Mouse (Mus musculus) MEL (cell line): Measurements from ENCODE around the gene Kif5c.

Source experiments
- CTCF ChIP-seq, 3 experiments: IDR thresholded peaks in 2 of 3; conservative IDR thresholded peaks in 1 of 3; 2 replicates each; pipeline ENCODE4 v1.5.1; 2011 to 2012; ENCODE audit warnings: low read length in 3 of 3, low read depth in 2 of 3, mild to moderate bottlenecking in 2 of 3, improper control_type of control experiment in 1 of 3, inconsistent platforms in 1 of 3, mixed read lengths in 1 of 3, moderate library complexity in 1 of 3; ENCODE audit not compliant: control insufficient read depth in 1 of 3, insufficient read depth in 1 of 3, poor library complexity in 1 of 3, severe bottlenecking in 1 of 3
- EP300 ChIP-seq, 2 experiments: IDR thresholded peaks; 2 replicates each; pipeline ENCODE4 v1.6.1; 2011; ENCODE audit warnings: improper control_type of control experiment in 2 of 2, low read length in 2 of 2, low read depth in 1 of 2, mild to moderate bottlenecking in 1 of 2
- GATA1 ChIP-seq: IDR thresholded peaks from 2 replicates; pipeline ENCODE4 v1.6.1; 2011; ENCODE audit warnings: low read depth, low read length, improper control_type of control experiment
- KAT2A ChIP-seq: conservative IDR thresholded peaks from 2 replicates; pipeline ENCODE4 v1.6.1; 2012; ENCODE audit warnings: low read depth, low read length, improper control_type of control experiment, inconsistent platforms
- MXI1 ChIP-seq: IDR thresholded peaks from 2 replicates; pipeline ENCODE4 v1.6.1; 2011; ENCODE audit warnings: mild to moderate bottlenecking, low read depth, low read length, improper control_type of control experiment
- NELFE ChIP-seq: IDR thresholded peaks from 2 replicates; pipeline ENCODE4 v1.6.1; 2011; ENCODE audit warnings: low read depth, low read length, improper control_type of control experiment
- POLR2A ChIP-seq, 2 experiments: IDR thresholded peaks; 2 replicates each; pipeline ENCODE4 v1.6.1; 2011 to 2012; ENCODE audit warnings: low read length in 2 of 2, mild to moderate bottlenecking in 2 of 2, control low read depth in 1 of 2, improper control_type of control experiment in 1 of 2, low read depth in 1 of 2, moderate library complexity in 1 of 2; ENCODE audit not compliant: control insufficient read depth in 1 of 2, insufficient read depth in 1 of 2, poor library complexity in 1 of 2
- POLR2AphosphoS2 ChIP-seq: IDR thresholded peaks from 2 replicates; pipeline ENCODE4 v1.6.1; 2011; ENCODE audit warnings: low read length, improper control_type of control experiment
- RCOR1 ChIP-seq: IDR thresholded peaks from 2 replicates; pipeline ENCODE4 v1.6.1; 2012; ENCODE audit warnings: low read depth, mild to moderate bottlenecking, inconsistent platforms, low read length, improper control_type of control experiment
- USF1 ChIP-seq: IDR thresholded peaks from 2 replicates; pipeline ENCODE4 v1.6.1; 2014; ENCODE audit warnings: low read depth, mild to moderate bottlenecking, inconsistent platforms, low read length, improper control_type of control experiment, moderate library complexity
- ZNF384 ChIP-seq: IDR thresholded peaks from 2 replicates; pipeline ENCODE4 v1.6.1; 2012; ENCODE audit warnings: low read depth, mild to moderate bottlenecking, inconsistent platforms, low read length, improper control_type of control experiment

DNA sequence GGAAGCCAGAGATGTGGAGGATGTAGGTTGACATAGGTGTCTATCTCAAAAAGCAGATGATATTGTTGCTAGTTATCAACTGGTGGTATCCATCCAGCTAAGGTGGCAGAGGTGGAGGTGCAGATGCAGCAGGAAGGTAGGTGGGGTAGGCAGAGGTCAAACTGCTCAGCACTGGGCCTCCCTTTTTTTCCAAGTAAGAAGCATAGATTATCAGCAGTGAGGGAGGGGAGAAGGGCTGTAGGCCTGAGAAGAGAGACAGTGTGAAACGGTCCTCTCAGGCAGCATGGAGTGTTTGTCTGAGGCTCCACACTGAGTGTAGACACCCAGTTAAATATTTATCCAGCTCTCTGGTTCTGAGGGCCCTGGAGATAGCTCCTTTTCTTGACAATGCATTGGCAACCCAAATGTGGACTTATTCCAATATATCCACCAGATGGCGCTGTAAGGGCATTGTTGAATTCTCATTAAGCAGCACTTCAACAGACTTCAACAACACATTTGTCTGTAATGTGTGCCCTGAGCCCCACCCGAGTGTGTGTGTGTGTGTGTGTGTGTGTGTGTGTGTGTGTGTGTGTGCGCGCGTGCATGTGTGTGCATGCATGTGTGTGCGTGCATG, 145.3 kb downstream of the Kif5c start:
- TF ChIP-seq ZNF384 (no peak), GATA1 (no peak), POLR2A (IDR thresholded peaks at IDR 0.05; ENCODE audit: control insufficient read depth in 1 of 2, insufficient read depth in 1 of 2, low read depth in 1 of 2, low read length in 2 of 2, poor library complexity in 1 of 2) (no peak), EP300 (IDR thresholded peaks at IDR 0.05; ENCODE audit: low read depth in 1 of 2, low read length in 2 of 2) (no peak), RCOR1 (no peak), CTCF (IDR thresholded peaks at IDR 0.05 in 2 of 3, conservative IDR thresholded peaks at IDR 0.05 in 1 of 3; ENCODE audit: control insufficient read depth in 1 of 3, insufficient read depth in 1 of 3, low read depth in 2 of 3, low read length in 3 of 3, poor library complexity in 1 of 3, severe bottlenecking in 1 of 3) (peak; percentile 43 to 78 (median 51)), MXI1 (no peak), NELFE (no peak), USF1 (no peak), POLR2AphosphoS2 (no peak), KAT2A (no peak)
